Mouse (Mus musculus): ENCODE measurements around the gene Poldip2.

Gene Poldip2

DNA sequence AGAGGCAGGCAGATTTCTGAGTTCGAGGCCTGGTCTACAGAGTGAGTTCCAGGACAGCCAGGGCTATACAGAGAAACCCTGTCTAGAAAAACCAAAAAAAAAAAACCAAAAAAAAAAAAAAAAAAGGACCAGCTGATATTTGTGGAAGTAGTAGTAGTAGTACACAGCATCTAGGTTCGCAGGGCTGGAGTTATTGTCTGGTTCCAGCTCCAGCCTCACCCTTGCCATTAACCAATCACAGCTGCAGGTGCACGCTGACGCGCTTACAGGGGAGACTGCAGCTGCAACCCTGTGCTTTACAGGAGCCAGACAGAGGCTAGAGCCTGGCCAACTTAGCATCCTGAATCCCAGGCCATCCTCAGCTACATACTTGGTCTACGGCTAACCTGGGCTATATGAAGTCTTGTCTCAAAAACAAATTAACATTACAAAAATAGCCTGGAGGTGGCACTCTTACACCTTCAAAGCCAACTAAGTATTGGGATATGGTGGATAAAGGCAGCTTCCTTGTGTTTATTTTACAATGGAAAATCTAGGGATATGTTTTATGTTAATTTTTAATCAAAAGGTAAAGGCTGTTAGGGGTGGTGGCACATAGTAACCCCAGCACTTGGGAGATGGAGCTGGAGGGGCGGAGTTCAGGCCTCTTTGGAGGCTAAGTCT, 32.6 kb downstream of the Poldip2 start:
- no peak for DNase-seq (ENCODE audit: low spot score in 2 of 2)

DNA sequence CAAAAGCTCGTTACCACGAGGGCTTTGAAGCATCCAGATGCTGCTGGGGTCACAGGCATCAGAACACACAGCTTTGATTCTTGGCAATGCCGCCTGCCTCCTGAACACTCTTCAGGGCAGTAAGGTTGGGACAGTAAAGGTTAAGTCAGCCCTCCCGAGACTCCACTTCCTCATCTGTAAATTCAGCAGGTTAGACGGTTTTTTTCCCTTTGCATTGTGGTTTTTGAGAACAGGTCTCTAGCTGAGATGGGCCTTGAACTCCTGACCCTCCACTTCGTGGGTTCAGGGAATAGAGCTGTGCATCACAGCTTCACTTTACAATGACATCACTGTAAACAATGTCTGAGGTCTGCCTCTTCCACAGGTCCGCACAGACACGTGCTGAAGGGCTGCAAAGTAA, 33.2 kb downstream of the Poldip2 start:
- no peak for DNase-seq (ENCODE audit: low spot score in 2 of 2)

DNA sequence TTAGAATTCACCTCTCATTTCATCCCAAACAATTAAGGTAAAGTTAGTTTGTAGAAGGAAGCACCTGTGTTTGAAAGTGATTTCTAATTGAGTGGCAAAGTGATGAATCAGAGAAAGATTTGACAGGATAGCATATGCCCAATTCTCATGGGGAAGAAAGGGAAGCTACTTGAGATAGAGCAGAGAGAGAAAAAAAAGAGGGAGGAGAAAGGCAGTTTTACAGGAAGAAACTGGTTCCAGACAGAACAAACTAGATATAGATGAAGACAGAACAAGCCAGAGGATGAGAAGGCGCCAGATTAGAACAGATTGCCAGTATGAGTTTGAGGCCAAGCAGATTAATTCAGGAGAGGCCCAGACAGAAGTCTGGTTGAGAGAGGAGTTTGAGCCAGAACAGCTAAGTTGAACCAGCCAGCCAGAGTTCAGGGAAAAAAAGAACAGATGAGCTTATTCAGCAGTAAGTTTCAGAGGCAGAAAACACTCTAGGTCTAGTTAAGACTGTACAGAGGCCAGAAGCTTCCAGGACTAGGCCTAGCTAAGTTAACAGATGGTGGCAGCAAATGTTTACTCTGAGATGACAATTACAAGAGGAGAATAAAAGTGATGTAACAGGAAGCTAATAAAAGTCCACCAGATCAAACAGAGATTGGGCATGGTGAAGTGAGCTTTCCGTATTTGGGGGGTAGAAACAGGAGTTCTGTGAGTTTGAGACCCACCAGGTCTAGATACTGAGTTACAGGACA, 35.9 kb downstream of the Poldip2 start:
- no peak for DNase-seq (ENCODE audit: low spot score in 2 of 2)

DNA sequence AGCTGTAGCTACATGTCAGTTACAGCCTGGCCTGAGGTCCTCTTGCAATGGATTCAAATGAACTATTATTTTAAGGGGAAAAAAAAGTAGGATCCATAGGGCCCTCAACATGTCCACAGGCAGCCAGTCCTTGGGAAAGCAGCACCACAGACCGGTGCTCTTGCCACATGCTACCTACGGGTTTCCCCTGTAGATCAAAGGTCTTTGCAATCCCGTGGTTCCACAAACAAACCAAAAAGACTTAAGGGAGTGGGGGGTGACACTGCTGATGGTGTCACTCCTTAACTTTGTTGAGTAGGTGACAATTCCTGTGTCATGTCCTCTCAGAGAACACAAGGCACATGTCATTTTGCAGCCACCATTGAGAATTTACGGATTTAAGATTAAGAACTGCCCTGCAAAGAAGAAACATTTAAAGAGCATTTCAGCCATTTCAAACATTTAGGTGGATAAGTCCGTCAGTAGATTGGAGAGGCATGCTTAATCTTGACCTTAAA, 37.5 kb downstream of the Poldip2 start:
- DNase-seq (ENCODE audit: low spot score in 2 of 2) = no peak

DNA sequence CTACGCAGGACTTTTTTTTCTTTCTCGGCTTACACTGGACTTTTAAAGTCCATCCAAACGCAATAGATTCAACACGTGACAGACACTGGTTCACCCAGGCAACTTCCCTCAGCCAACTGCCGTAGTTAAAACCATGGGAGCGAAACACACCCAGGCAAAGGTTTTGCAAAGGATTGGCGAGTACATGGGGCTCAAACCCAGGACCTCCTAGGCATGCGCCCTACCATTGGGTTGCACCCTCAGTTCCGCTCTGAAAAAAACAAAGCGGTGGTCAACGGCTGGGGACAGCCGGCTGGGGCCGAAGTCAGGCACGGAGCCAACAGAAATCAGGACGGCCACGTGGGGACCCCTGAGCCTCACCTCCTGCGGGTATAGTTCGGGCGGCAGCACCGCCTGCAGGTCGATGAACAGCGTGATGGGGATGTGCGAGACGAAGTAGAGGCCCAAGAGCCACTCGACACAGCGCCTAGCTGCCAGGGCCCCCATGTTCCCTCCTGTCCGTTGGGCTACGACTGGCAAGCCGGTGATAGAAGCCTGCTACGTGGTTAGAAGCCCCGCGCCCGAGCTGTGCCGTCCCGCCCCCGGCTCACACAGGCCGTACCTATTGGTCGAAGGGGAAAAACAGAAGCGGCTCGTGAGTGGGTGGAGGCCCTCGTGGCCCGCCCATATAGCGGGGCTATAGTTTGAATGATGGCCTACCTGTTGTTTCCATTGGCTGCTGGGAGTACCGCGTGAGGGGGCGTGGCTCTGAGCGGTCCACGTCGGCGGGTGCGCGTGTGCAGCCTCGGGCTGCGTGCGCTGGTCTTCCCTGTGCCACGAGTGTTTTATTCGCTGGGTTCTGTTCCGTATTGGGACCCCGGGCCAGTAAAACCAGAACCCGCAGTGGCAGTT, 38.4 kb downstream of the Poldip2 start, which contains the start of gene Tmem97:
TSS of gene Tmem97 (minus strand) at position 610 of the 891 bp plus-strand sequence.
- DNase-seq (ENCODE audit: low spot score in 2 of 2) = peak; percentile 91 to 94

DNA sequence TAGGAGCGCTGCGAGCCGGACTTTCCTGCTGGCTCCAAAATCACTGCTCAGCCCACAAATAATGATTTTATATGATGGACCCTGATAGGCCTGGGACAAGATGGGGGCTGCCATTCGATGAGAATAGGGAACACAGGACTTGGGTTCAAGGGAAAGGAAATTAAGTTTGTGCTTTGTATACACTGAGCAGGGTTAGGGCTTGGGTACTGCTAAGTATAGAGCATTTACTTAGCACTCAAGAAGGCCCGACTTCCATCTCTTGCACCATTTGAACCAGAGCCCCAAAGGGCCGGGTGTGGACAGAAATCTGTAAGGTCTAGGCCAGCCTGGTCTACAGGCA, 39.0 kb downstream of the Poldip2 start:
- DNase-seq (ENCODE audit: low spot score in 2 of 2) = no peak

- no peak for DNase-seq (ENCODE audit: low spot score in 2 of 2)
Observed at GRCm38 (mm10) chr11:78555623-78556022, 43.6 kb downstream of the Poldip2 start.

GRCm38 (mm10) chr11:78556070-78556469, 44.1 kb downstream of the Poldip2 start:
- no peak for DNase-seq (ENCODE audit: low spot score in 2 of 2)

DNA sequence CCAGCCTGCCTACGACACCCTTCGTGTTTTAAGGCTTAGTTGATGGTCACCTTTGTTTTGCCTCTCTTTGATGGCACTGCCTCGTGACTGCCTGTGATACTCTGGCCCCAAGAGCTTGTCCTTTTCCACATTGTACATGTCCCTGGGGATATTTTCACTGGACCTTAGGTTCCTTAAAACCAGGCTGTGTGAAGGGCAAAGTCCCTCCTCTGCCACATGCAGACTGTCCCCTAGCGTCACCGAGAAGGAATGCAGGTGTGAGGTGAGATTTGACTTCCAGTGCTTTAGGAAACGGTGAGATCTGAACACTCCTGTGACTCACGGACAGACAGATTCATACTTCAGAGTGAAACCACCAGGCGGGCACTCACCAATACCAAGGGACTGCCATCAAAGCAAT, 45.2 kb downstream of the Poldip2 start:
- DNase-seq (ENCODE audit: low spot score in 2 of 2) = peak; percentile 48 to 69

- DNase-seq (ENCODE audit: low spot score in 2 of 2) = peak; percentile 55 to 60
Observed at GRCm38 (mm10) chr11:78560447-78560846, 48.5 kb downstream of the Poldip2 start.

GRCm38 (mm10) chr11:78566775-78567174, 54.8 kb downstream of the Poldip2 start:
- DNase-seq (ENCODE audit: low spot score in 2 of 2) = no peak

GRCm38 (mm10) chr11:78567614-78568013, 55.6 kb downstream of the Poldip2 start:
- DNase-seq (ENCODE audit: low spot score in 2 of 2) = no peak

- DNase-seq (ENCODE audit: low spot score in 2 of 2) = no peak
Observed at GRCm38 (mm10) chr11:78568827-78569226, 56.8 kb downstream of the Poldip2 start.

- no peak for DNase-seq (ENCODE audit: low spot score in 2 of 2)
Observed at GRCm38 (mm10) chr11:78569806-78570205, 57.8 kb downstream of the Poldip2 start.

GRCm38 (mm10) chr11:78571441-78571840, 59.4 kb downstream of the Poldip2 start:
- no peak for DNase-seq (ENCODE audit: low spot score in 2 of 2)

GRCm38 (mm10) chr11:78571854-78572253, 59.9 kb downstream of the Poldip2 start:
- DNase-seq (ENCODE audit: low spot score in 2 of 2) = no peak

All from natural killer cell, adult 2 months (primary cell).